Mouse (Mus musculus) adrenal gland, adult 2 months (tissue): ENCODE data around the gene Fkbp10. TPM values are rescaled to one million over a fixed set of nuclear protein-coding genes. Genes with fewer than 3 reads are reported as not detected.

Source experiments
- DNase-seq: peaks from one replicate; pipeline ENCODE4 v3.0.0; 2021
- polyA plus RNA-seq: library from polyadenylated mRNA; depleted of rRNA; stranded (reverse); fragments of >200 nt; gene quantifications from 2 replicates; pipeline ENCODE4 v1.2.3, GENCODE M21; 2012
- total RNA-seq, 2 experiments: library from RNA; stranded (reverse); gene quantifications; 2 replicates each; pipeline ENCODE4 v1.2.3; 2021

Gene Fkbp10
- total and polyA plus RNA-seq, 3 experiments = 12.5 to 42.1 (median 25.8) TPM

GRCm38 (mm10) chr11:100411736-100412135, 3.8 kb upstream of the Fkbp10 start:
- DNase-seq = peak; percentile 55

- DNase-seq = no peak
Observed at GRCm38 (mm10) chr11:100413541-100413940, 2.0 kb upstream of the Fkbp10 start.

GRCm38 (mm10) chr11:100414021-100414913, 1.2 kb upstream of the Fkbp10 start, which contains the start of gene P3h4:
Gene P3h4, minus strand, starts transcription at chr11:100414836.
- DNase-seq = peak; percentile 93

- no peak for DNase-seq
Observed at GRCm38 (mm10) chr11:100421537-100421936, 6.0 kb downstream of the Fkbp10 start.

GRCm38 (mm10) chr11:100423836-100424235, 8.3 kb downstream of the Fkbp10 start:
- no peak for DNase-seq

GRCm38 (mm10) chr11:100425851-100426250, 10.4 kb downstream of the Fkbp10 start:
- DNase-seq = peak; percentile 88

GRCm38 (mm10) chr11:100426820-100427219, 11.3 kb downstream of the Fkbp10 start:
- DNase-seq = no peak

GRCm38 (mm10) chr11:100428612-100429199, 13.2 kb downstream of the Fkbp10 start:
- peak; percentile 91 for DNase-seq

- no peak for DNase-seq
Observed at GRCm38 (mm10) chr11:100430052-100430451, 14.6 kb downstream of the Fkbp10 start.

GRCm38 (mm10) chr11:100432002-100432401, 16.5 kb downstream of the Fkbp10 start:
- DNase-seq = no peak

GRCm38 (mm10) chr11:100435678-100436246, 20.3 kb downstream of the Fkbp10 start:
- DNase-seq = no peak

- no peak for DNase-seq
Observed at GRCm38 (mm10) chr11:100437901-100438300, 22.4 kb downstream of the Fkbp10 start.

- peak; percentile 92 for DNase-seq
Observed at GRCm38 (mm10) chr11:100440691-100441522, 25.4 kb downstream of the Fkbp10 start.

- no peak for DNase-seq
Observed at GRCm38 (mm10) chr11:100441797-100442196, 26.3 kb downstream of the Fkbp10 start, which contains the start of the genes Nt5c3b and Klhl10. Gene Nt5c3b, minus strand, starts transcription at chr11:100441808. Gene Klhl10, plus strand, starts transcription at chr11:100441917.

GRCm38 (mm10) chr11:100442625-100443024, 27.1 kb downstream of the Fkbp10 start:
- no peak for DNase-seq

- no peak for DNase-seq
Observed at GRCm38 (mm10) chr11:100457247-100457646, 41.8 kb downstream of the Fkbp10 start.

GRCm38 (mm10) chr11:100457711-100458110, 42.2 kb downstream of the Fkbp10 start:
- no peak for DNase-seq

- DNase-seq = no peak
Observed at GRCm38 (mm10) chr11:100462699-100463098, 47.2 kb downstream of the Fkbp10 start.

GRCm38 (mm10) chr11:100465229-100465792, 49.8 kb downstream of the Fkbp10 start:
- DNase-seq = no peak

- DNase-seq = no peak
Observed at GRCm38 (mm10) chr11:100465833-100466232, 50.3 kb downstream of the Fkbp10 start.
